Mouse (Mus musculus) C2C12 (cell line): ENCODE measurements around the gene Ppme1.

Experiments used
- CTCF ChIP-seq: IDR thresholded peaks from one replicate; pipeline ENCODE4 v1.5.1; 2011; ENCODE audit not compliant: control insufficient read depth, insufficient read depth, insufficient read length
- USF1 ChIP-seq: IDR thresholded peaks from one replicate; pipeline ENCODE4 v1.6.1; 2011; ENCODE audit warnings: low read depth, mild to moderate bottlenecking, control low read depth, moderate library complexity

GRCm38 (mm10) chr7:100400899-100401539, 28.9 kb upstream of the Ppme1 start:
- TF ChIP-seq USF1 (no peak), CTCF (no peak)
